Mouse (Mus musculus) left cerebral cortex, adult 2 months (tissue): Measurements from ENCODE around the gene Gm20683. TPM values are rescaled to one million over a fixed set of nuclear protein-coding genes. Genes with fewer than 3 reads are reported as not detected.

ENCODE experiments used
- DNase-seq, 2 experiments: peaks; one replicate each; pipeline ENCODE4 v3.0.0; 2021 to 2022; ENCODE audit warnings: low spot score in 2 of 2, mixed read lengths in 1 of 2; ENCODE audit errors: extremely low spot score in 1 of 2
- H3K27ac ChIP-seq: fragments of 200-600 bp; 2 replicates; pipeline ENCODE4 v1.8.1; 2022
- H3K4me3 ChIP-seq: fragments of 200-600 bp; 2 replicates; pipeline ENCODE4 v1.8.1; 2022
- CTCF ChIP-seq: fragments of 200-600 bp; IDR thresholded peaks from 2 replicates; pipeline ENCODE4 v1.8.1; 2022; ENCODE audit warnings: antibody characterized with exemption, mild to moderate bottlenecking, moderate library complexity
- intact Hi-C: fragments of 180-260 bp; cut with DNase I; formaldehyde crosslinking; loops from one replicate; pipeline ENCODE4 v1.15.1; 2025
- total RNA-seq, 2 experiments: library from RNA; stranded (reverse); gene quantifications; 2 replicates each; pipeline ENCODE4 v1.2.3; 2021

Gene Gm20683
- total RNA-seq, 2 experiments from 2014 or later: 23.0 to 25.1 TPM

DNA sequence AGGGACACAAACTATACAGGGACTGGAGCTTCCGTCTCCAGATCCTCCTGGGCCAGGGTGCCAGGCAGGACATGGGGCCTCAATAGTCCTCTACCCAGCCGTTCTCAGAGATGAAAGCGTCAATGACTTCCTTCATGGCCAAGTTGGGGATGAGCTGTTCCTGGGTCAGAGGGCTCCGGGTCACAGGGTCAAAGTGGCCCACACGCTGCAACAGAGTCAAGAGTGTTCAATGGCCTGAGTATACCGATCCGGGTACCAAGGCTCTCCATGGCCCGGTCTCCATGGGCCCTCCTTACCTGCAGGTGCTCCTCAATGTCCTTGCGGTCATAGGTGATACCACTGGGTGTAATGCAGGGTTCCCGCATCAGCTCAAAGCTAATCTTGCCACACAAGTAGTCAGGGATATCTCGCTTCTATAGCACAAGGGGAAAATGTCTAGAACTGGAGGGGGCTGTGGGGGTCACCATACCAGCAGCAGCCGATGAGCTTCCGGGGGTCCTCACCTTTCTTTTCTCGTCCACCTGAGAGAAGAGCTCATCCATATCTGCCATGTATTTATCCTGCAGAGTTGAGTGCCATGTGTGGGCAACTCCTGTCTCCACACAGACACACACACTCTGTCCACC lies 10.6 kb downstream of the Gm20683 start:
- intact Hi-C loops: no loop called here
- TF ChIP-seq CTCF: no peak
- peak overlapping the region; percentile 72; the same call in 1 of the 2 replicates for H3K4me3 ChIP-seq
- DNase-seq: no peak
- H3K27ac ChIP-seq: no peak overlapping the region

DNA sequence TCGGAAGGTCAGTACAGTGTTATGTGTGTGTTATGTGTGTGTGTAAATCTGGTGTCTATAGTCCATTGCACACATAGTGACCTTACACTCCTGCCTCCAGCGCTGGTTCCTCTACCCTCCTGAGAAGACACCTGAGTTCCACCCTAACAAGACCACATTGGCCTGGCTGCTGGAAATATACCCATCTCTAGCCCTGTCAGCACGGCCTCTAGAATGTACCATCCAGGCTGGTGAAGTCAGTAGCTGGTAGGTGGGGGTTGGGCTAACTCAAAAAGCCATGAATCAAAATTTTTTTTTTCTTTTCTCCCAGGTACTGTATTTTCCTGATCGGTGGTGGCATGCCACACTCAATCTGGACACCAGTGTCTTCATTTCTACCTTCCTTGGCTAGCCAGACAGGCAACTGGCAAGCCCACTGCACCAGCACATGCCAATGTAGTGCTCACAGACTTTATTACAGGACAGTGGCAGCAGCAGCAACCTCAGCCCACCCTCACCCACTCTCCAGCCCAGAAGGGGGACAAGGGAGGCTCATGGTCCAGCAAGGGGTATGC lies 11.3 kb downstream of the Gm20683 start:
- intact Hi-C loops: no loop called here
- DNase-seq: no peak
- peak overlapping the region; percentile 67; the same call in 1 of the 2 replicates for H3K4me3 ChIP-seq
- H3K27ac ChIP-seq: no peak overlapping the region
- TF ChIP-seq CTCF: no peak

DNA sequence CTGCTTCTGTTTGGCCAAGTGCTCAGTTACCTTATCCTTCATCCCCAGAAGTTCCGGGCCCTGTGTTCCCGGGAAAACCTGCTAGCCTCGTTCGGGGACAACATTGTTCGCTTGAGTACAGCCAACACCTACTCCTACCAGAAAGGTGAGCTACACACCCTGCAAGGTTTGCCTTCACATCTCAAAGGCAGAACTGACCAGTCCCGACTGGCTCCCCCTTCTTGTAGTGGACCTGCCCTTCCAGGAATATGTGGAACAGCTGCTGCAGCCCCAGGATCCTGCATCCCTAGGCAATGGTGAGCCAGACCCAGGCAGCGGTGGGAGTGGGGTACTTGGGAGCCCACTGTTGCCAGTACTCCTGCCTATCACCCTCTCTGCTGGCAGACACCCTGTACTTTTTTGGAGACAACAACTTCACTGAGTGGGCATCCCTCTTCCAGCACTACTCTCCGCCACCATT lies 12.0 kb downstream of the Gm20683 start:
- intact Hi-C loops: no loop called here
- DNase-seq: no peak
- Histone ChIP-seq H3K27ac (peak overlapping the region; percentile 95), H3K4me3 (peak overlapping the region; percentile 67)
- no peak for TF ChIP-seq CTCF

DNA sequence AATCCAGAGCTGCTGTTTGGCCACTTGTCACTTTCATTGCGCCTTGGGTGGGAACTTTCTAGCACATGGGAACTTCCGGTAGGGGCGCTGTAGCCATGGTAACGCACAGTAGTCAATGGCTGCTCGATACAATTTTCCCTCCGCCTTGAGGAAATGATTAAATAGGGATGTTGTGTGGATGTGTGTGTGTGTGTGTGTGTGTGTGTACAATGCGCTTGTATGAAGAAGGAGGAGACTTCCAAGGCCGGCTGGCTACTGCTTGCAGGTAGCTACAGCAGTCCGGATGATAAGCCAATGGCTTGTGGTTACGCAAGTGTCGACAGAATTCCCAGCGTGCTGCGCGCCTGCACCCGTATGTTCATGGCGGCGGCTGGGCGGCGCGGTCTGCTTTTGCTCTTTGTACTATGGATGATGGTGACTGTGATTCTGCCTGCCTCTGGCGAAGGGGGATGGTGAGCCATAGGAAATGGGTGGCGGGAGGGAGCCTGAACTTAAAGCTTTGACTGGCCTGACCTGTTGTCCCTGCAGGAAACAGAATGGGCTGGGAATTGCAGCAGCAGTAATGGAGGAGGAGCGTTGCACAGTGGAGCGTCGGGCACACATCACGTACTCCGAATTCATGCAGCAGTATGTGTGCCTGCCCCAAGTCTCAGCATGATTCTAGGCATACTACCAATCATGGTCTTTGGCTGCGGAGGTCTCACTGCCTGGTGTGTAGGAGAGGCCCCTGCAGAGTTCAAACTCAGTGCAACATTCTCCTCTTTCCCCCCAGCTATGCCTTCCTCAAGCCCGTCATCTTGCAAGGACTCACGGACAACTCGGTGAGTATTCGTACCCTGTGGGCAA lies 12.6 kb downstream of the Gm20683 start, which contains the start of gene Jmjd8:
TSS of gene Jmjd8 (plus strand) at position 156 of the 846 bp plus-strand sequence.
- peak; percentile 51 for TF ChIP-seq CTCF
- intact Hi-C loops: no loop called here
- Histone ChIP-seq H3K27ac (peak within 1 kb of the TSS; percentile 95), H3K4me3 (peak within 1 kb of the TSS; percentile 67)
- DNase-seq: peak; percentile 82 to 85

DNA sequence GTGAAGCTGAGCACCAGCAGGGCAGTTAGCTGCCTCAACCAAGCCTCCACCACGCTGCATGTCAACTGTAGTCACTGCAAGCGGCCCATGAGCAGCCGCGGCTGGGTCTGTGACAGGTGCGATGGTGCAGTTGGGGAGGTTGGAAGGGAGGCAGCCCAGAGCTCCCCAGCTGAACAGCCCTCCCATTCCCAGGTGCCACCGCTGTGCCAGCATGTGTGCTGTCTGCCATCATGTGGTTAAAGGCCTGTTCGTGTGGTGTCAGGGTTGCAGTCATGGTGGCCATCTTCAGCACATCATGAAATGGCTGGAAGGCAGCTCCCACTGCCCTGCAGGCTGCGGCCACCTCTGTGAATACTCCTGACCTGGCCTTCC lies 13.4 kb downstream of the Gm20683 start:
- no peak for DNase-seq
- intact Hi-C loops: no loop called here
- Histone ChIP-seq H3K27ac (peak overlapping the region; percentile 95), H3K4me3 (peak overlapping the region; percentile 67)
- TF ChIP-seq CTCF: no peak

DNA sequence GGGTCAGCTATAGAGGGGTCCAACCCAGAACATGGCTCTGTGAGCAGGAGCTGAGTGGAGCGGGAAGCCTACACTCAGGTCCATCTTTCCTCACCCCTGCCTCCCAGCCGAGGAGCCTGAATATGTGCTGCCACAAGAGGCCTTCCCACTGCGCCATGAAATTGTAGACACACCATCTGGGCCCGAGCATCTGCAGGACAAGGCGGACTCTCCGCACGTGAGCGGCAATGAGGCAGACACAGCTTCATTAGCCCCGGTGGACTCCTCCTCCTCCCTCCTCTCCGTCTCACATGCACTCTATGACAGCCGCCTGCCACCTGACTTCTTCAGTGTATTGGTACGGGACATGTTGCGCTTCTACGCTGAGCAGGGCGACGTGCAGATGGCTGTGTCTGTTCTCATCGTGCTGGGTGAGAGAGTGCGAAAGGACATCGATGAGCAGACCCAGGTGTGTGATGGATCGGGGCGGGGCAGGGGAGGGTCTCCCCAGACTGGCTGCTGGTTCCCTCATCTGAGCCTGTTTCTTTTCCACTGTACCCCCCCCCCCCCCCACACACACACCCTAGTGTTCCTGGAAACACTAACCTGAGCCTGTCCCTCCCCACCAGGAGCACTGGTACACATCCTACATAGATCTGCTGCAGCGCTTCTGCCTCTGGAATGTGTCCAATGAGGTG lies 13.9 kb downstream of the Gm20683 start:
- DNase-seq: no peak
- Histone ChIP-seq H3K4me3 (no peak overlapping the region), H3K27ac (no peak overlapping the region)
- intact Hi-C loops: no loop called here
- TF ChIP-seq CTCF: no peak

DNA sequence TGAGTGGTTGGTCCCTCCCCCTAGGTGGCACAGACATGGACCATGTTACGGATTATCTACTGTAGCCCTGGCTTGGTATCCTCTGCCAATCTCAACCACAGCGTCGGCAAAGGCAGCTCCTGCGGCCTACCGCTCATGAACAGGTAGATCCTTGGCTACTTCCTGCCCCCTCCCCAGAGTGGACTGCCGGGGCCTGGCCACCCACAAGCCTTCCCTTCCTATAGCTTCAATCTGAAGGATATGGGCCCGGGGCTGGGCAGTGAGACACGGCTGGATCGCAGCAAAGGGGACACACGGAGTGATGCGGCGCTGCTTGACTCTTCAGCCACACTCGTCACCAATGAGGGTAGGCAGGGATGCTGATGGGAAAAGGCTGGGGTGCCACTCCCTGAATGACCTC lies 14.6 kb downstream of the Gm20683 start:
- Histone ChIP-seq H3K27ac (no peak overlapping the region), H3K4me3 (no peak overlapping the region)
- TF ChIP-seq CTCF: no peak
- no peak for DNase-seq
- intact Hi-C loops: no loop called here

DNA sequence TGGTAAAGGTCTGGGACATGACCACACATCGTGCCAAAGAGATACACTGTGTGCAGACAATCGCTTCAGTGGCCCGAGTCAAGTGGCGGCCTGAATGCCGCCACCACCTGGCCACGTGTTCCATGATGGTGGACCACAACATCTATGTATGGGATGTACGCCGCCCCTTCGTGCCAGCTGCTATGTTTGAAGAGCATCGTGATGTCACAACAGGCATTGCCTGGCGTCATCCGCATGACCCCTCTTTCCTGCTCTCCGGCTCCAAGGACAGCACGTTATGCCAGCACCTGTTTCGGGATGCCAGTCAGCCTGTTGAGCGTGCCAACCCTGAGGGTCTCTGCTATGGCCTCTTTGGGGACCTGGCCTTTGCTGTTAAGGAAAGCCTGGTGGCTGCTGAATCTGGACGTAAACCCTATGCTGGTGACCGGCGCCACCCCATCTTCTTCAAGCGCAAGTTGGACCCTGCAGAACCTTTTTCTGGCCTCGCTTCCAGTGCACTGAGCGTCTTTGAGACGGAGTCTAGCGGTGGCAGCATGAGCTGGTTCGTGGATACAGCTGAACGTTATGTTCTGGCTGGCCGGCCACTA lies 15.5 kb downstream of the Gm20683 start:
- no peak for DNase-seq
- Histone ChIP-seq H3K4me3 (no peak overlapping the region), H3K27ac (no peak overlapping the region)
- TF ChIP-seq CTCF: no peak
- intact Hi-C loops: no loop called here

DNA sequence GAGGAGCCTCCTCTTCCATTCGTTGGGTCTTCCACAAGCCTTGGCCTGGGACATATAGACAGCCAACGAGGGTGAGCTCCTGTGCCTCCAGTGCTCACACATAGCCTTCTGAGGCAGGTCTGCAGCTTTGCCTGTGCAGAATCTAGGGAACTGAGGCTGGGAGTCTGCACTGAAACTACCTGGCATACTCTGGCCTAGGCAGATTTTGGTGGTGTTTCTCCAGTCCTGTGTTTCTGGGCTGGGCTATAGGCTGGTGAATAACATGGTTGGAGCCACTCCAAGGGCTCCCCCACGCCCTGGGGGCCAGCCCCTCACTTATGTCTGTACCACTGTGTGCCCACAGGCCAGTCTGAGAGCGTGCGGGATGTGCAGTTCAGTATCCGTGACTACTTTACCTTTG lies 16.3 kb downstream of the Gm20683 start:
- TF ChIP-seq CTCF: no peak

DNA sequence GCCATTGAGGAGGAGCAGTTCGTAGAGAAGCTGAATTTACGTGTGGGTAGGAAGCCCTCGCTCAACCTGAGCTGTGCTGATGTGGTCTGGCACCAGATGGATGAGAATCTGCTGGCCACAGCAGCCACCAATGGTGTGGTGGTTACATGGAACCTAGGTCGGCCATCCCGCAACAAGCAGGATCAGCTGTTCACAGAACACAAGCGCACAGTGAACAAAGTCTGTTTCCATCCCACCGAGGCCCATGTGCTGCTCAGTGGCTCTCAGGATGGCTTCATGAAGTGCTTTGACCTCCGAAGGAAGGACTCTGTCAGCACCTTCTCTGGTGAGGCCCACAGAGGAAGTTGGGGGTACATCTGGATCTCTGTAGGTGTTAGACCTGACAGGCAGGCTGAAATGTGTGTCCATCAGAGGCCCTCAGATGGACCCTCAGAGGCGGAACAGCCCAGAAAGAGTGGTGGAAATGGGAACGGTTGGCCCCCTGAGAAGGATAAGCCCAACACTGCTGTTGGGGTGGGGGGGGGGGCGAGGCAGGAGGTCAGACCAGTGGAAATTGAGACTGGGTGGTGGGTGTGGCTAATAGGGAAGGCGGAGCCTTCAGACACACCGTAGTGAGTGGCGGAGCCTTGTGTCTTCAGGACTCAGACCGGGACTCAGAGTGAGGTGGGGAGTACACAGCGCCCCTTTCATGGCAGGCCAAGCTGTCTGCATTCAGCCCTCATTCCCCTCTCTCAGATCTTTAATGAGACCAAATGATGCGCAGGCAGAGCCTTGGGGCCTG lies 17.0 kb downstream of the Gm20683 start:
- TF ChIP-seq CTCF: no peak
- peak overlapping the region; percentile 72 for H3K4me3 ChIP-seq
- intact Hi-C loops: no loop called here
- no peak for DNase-seq
- no peak overlapping the region for H3K27ac ChIP-seq

More for the DNA sequence above, 16.3 kb downstream of the Gm20683 start:
- DNase-seq: no peak
- intact Hi-C loops: no loop called here
- H3K27ac ChIP-seq: no peak overlapping the region
- H3K4me3 ChIP-seq: no peak overlapping the region

DNA sequence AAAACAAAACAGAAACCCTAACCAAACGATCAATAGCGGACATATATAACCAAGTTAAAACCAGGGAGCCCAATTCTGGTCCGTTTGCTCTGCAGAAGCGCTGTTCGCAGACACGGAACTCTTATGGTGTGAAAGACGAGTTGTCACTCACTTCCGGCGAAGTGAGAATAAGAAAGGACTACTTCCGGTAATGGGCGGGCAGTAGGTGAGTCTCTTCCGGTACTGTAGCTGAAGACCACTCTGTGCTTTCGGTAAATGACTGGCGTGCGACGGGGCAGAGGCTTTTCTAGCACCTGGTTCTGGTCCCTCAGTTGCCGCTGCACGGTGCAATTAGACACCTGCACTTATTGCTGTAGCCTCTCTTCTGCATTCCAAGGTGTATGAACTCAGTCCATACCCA lies 18.1 kb downstream of the Gm20683 start, which contains the start of gene Wdr24:
TSS of gene Wdr24 (plus strand) at position 176 of the 400 bp plus-strand sequence.
- H3K4me3 ChIP-seq: peak within 1 kb of the TSS; percentile 72
- intact Hi-C loops: no loop called here
- TF ChIP-seq CTCF: no peak
- peak; percentile 77 to 78 for DNase-seq
- peak within 1 kb of the TSS; percentile 75 for H3K27ac ChIP-seq
